Mouse (Mus musculus) heart, adult 2 months (tissue): Measurements from ENCODE around the gene Adamts20. TPM values are rescaled to one million over a fixed set of nuclear protein-coding genes. Genes with fewer than 3 reads are reported as not detected.
A peak's percentile ranks its signal among the peaks of the same experiment; 100 is the strongest.

ENCODE experiments used
- DNase-seq, 2 experiments: peaks; one replicate each; pipeline ENCODE4 v3.0.0; 2021
- H3K27ac ChIP-seq: fragments of 200-600 bp; 2 replicates; pipeline ENCODE4 v1.8.1; 2022
- H3K27me3 ChIP-seq: fragments of 200-500 bp; 2 replicates; pipeline ENCODE4 v1.6.1; 2012; ENCODE audit warnings: mild to moderate bottlenecking, low read length, inconsistent platforms, mixed read lengths; ENCODE audit not compliant: control insufficient read depth, insufficient read depth
- H3K36me3 ChIP-seq: fragments of 200-500 bp; 2 replicates; pipeline ENCODE4 v1.6.1; 2012; ENCODE audit warnings: low read length, inconsistent platforms; ENCODE audit not compliant: control insufficient read depth, insufficient read depth
- H3K4me1 ChIP-seq: fragments of 200-500 bp; 2 replicates; pipeline ENCODE4 v1.6.1; 2011; ENCODE audit warnings: low read length; ENCODE audit not compliant: control insufficient read depth, insufficient read depth
- H3K4me3 ChIP-seq: fragments of 200-600 bp; 2 replicates; pipeline ENCODE4 v1.8.1; 2022
- H3K79me2 ChIP-seq: fragments of 200-500 bp; replicated peaks from 2 replicates; pipeline ENCODE4 v1.6.1; 2012; ENCODE audit warnings: mild to moderate bottlenecking, inconsistent platforms, low read length, moderate library complexity, mixed read lengths; ENCODE audit not compliant: control insufficient read depth, insufficient read depth
- H3K9ac ChIP-seq: fragments of 200-500 bp; 2 replicates; pipeline ENCODE4 v1.6.1; 2012; ENCODE audit warnings: low read depth, mild to moderate bottlenecking, control low read depth, inconsistent platforms, low read length, mixed read lengths
- CTCF ChIP-seq: fragments of 200-600 bp; IDR thresholded peaks from 2 replicates; pipeline ENCODE4 v1.8.1; 2022; ENCODE audit warnings: antibody characterized with exemption, mild to moderate bottlenecking, moderate library complexity
- EP300 ChIP-seq: fragments of 200-500 bp; IDR thresholded peaks from 2 replicates; pipeline ENCODE4 v1.6.1; 2011; ENCODE audit warnings: low read depth, low read length, control low read depth; ENCODE audit not compliant: insufficient read depth
- POLR2A ChIP-seq: fragments of 200-500 bp; IDR thresholded peaks from 2 replicates; pipeline ENCODE4 v1.6.1; 2011; ENCODE audit warnings: mild to moderate bottlenecking, low read depth, low read length, control low read depth; ENCODE audit not compliant: insufficient read depth
- WGBS: fragments of 180-500 bp; shearing (Covaris S2); methylation state at CpG from one replicate; pipeline ENCODE4 v1.1.7; 2018; 5-methylcytosine and 5-hydroxymethylcytosine counted together
- intact Hi-C: fragments of 180-260 bp; cut with DNase I; formaldehyde crosslinking; loops from one replicate; pipeline ENCODE4 v1.15.1; 2025
- polyA plus RNA-seq: library from polyadenylated mRNA; depleted of rRNA; stranded (reverse); fragments of >200 nt; gene quantifications from 2 replicates; pipeline ENCODE4 v1.2.3, GENCODE M21; 2012
- total RNA-seq, 2 experiments: library from RNA; stranded (reverse); gene quantifications; 2 replicates each; pipeline ENCODE4 v1.2.3; 2021

Gene Adamts20
- total and polyA plus RNA-seq, 3 experiments, result 0.08 to 0.16 (median 0.09) TPM

DNA sequence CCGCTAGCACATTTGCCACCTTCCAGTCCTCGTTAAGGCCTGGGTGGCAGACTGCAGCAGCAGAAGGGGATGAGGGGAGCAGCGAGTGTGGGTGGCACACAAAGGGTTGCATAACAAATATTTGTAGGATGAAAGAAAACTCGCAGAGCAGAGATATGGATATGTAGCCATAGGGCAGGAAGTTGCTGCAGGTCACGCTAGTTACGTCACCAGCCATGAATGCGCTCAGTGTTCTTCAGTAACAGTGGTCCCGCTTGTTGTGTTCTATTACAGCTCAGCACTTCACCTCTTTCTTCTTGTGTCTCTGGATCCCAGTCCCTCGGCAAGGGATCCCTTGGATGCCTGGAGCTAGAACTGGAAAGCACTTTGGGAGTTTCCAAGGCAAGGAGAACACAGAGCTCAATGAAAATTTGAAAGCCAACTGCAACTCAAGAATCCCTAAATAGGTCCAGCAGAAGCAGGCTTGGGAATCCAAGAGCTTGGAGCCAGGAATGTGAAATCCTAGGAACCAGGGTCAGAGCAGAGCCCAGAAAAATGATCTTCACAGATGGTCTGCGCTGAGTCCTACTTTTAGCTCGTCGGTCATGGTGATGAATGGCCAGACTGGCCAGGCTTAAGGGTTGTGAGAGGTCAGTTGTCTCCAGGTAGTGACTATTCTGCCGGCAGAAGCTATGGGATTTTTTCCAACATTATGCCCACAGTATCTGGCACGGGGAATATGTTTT lies 34.4 kb downstream of the Adamts20 start:
- Histone ChIP-seq H3K79me2 (no peaks in the 10 kb centered on the region), H3K4me1 (no peaks in the 10 kb centered on the region), H3K36me3 (no peaks in the 10 kb centered on the region), H3K27ac (no peak overlapping the region), H3K9ac (no peak overlapping the region), H3K4me3 (no peak overlapping the region), H3K27me3 (no peaks in the 10 kb centered on the region)
- peak in 1 of 2 experiments; percentile 3 for DNase-seq
- 63% methylated on average over 14 of the region's 14 CpGs for WGBS
- TF ChIP-seq POLR2A (no peak), EP300 (no peak), CTCF (no peak)
- intact Hi-C loops, result no loop called here

DNA sequence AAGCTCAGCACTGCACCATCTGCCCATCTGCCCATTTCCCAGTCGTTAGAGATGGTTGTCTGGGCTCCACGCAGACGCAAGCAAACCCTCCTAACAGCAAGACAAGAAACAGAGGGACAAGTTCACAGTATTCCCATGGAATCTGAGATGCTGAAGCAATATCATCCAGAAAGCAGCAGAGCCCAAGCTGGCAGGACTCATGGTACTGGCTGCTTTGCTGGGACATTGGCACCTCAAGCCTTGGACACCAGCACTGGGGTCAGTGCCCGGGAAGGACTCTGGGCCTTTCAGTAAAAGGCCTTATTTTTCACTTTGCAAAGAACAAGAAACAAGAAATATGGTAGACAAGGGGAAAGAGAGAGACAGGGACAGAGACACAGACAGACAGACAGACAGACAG lies 36.5 kb downstream of the Adamts20 start:
- Histone ChIP-seq H3K79me2 (no peaks in the 10 kb centered on the region), H3K27me3 (no peaks in the 10 kb centered on the region), H3K4me3 (no peak overlapping the region), H3K27ac (no peak overlapping the region), H3K36me3 (no peaks in the 10 kb centered on the region), H3K4me1 (no peaks in the 10 kb centered on the region), H3K9ac (no peak overlapping the region)
- no peak for DNase-seq
- 88% methylated on average over 4 of the region's 4 CpGs for WGBS
- TF ChIP-seq POLR2A (no peak), CTCF (no peak), EP300 (no peak)
- intact Hi-C loops, result no loop called here

DNA sequence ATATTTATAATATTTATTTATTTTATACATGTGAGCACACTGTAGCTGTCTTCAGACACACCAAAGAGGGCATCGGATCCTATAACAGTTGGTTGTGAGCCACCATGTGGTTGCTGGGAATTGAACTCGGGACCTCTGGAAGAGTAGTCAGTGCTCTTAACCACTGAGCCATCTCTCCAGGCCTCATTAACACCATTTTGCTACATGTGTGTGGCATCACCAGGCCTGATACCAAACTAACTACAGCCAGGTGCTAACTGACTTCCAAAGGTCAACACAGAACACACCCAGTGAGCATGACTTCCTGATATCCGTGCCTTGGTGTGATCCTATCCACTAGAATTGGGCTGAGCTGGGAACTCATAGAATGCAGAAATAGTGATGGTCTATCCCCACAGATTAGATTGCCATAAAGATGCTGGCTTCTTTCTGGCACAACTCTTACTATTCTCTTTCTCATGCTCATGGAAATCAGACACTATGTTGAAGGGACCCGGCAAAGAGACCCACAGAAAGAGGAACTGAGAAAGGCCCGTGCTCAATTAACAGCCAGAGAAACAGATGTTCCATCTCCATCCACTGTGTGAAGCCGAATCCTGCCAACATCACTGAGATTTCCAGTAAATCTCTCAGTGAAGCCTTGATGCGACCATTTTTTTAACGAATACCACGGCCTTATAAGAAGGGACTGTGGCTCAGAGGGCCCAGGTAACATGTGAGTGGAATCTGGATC lies 37.6 kb downstream of the Adamts20 start:
- H3K4me1 ChIP-seq, result no peaks in the 10 kb centered on the region
- no peak overlapping the region for H3K4me3 ChIP-seq
- no peaks in the 10 kb centered on the region for H3K36me3 ChIP-seq
- WGBS, result 72% methylated on average over 9 of the region's 9 CpGs
- no peaks in the 10 kb centered on the region for H3K27me3 ChIP-seq
- no peaks in the 10 kb centered on the region for H3K79me2 ChIP-seq
- H3K27ac ChIP-seq, result no peak overlapping the region
- TF ChIP-seq POLR2A, result no peak
- no peak for TF ChIP-seq CTCF
- no peak for TF ChIP-seq EP300
- H3K9ac ChIP-seq, result no peak overlapping the region
- no peak for DNase-seq
- intact Hi-C loops, result no loop called here

DNA sequence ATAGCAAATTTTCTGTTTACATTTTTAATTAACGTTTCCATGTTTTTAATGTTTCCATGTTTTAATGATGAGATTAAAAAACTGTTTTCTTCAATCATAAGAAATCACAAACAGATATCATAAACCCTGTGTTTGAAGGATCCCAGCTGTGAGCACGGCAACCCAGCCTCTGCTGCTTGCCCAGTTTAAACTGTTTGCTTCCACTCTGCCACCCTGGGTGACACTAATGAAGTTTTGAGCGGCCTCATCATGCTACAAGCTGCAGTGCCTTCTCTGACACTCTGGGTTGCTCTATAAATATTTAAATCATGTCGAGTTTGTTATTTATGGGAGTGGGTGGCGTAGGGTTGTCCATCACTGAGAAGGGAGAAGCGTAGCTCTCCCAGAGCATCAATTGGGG lies 44.7 kb downstream of the Adamts20 start:
- TF ChIP-seq CTCF, result no peak
- no peak for TF ChIP-seq POLR2A
- TF ChIP-seq EP300, result no peak
- 69% methylated on average over 6 of the region's 6 CpGs for WGBS
- intact Hi-C loops, result no loop called here

GRCm38 (mm10) chr15:94419167-94419566 lies 46.1 kb downstream of the Adamts20 start:
- Histone ChIP-seq H3K27me3 (no peaks in the 10 kb centered on the region), H3K9ac (no peak overlapping the region), H3K27ac (no peak overlapping the region), H3K36me3 (no peaks in the 10 kb centered on the region), H3K4me1 (no peaks in the 10 kb centered on the region), H3K79me2 (no peaks in the 10 kb centered on the region), H3K4me3 (no peak overlapping the region)
- WGBS, result 83% methylated on average over 9 of the region's 9 CpGs
- DNase-seq, result no peak
- intact Hi-C loops, result no loop called here
- TF ChIP-seq EP300 (no peak), POLR2A (no peak), CTCF (no peak)

More for the DNA sequence above, 44.7 kb downstream of the Adamts20 start:
- Histone ChIP-seq H3K4me3 (no peak overlapping the region), H3K4me1 (no peaks in the 10 kb centered on the region), H3K9ac (no peak overlapping the region), H3K36me3 (no peaks in the 10 kb centered on the region), H3K79me2 (no peaks in the 10 kb centered on the region), H3K27ac (no peak overlapping the region), H3K27me3 (no peaks in the 10 kb centered on the region)
- no peak for DNase-seq

DNA sequence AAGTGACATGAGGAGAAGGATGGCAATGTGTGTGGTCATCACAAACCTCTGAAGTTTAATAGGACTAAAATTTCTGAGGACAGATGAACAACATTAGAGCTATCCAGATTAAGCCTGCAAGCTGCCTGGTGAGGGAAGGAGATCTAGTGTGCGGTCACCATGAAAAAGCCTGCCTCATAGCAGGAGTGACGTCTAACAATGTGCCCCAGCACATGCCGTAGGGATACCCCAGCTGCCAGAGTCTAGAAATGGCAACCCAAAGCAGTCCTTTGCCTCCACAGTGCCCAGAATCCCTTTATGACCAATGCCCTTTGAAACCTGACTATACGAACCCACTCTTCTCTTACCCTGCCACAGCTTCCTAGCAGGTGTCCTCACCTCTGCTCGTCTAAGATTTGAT lies 46.8 kb downstream of the Adamts20 start:
- no peaks in the 10 kb centered on the region for H3K27me3 ChIP-seq
- H3K79me2 ChIP-seq, result no peaks in the 10 kb centered on the region
- H3K4me1 ChIP-seq, result no peaks in the 10 kb centered on the region
- intact Hi-C loops, result no loop called here
- H3K27ac ChIP-seq, result no peak overlapping the region
- no peak for DNase-seq
- 79% methylated on average over 5 of the region's 5 CpGs for WGBS
- TF ChIP-seq POLR2A (no peak), CTCF (no peak), EP300 (no peak)
- no peaks in the 10 kb centered on the region for H3K36me3 ChIP-seq
- no peak overlapping the region for H3K4me3 ChIP-seq
- H3K9ac ChIP-seq, result no peak overlapping the region
